Mouse (Mus musculus) lung, adult 2 months (tissue): Measurements from ENCODE around the gene Rpl23. TPM values are rescaled to one million over a fixed set of nuclear protein-coding genes. Genes with fewer than 3 reads are reported as not detected.

Experiments used
- DNase-seq: peaks from one replicate; pipeline ENCODE4 v3.0.0; 2022
- H3K4me1 ChIP-seq: fragments of 200-500 bp; 2 replicates; pipeline ENCODE4 v1.6.1; 2011; ENCODE audit warnings: low read length; ENCODE audit not compliant: control insufficient read depth, insufficient read depth
- H3K4me3 ChIP-seq: fragments of 200-500 bp; replicated peaks from 2 replicates; pipeline ENCODE3; 2011; ENCODE audit warnings: low read depth, mild to moderate bottlenecking, control low read depth, low read length; ENCODE audit errors: extremely low read depth
- CTCF ChIP-seq: fragments of 200-500 bp; IDR thresholded peaks from 2 replicates; pipeline ENCODE4 v1.5.1; 2011; ENCODE audit warnings: mild to moderate bottlenecking, low read length, control low read depth; ENCODE audit not compliant: insufficient read depth
- POLR2A ChIP-seq: fragments of 200-500 bp; IDR thresholded peaks from 2 replicates; pipeline ENCODE4 v1.6.1; 2011; ENCODE audit warnings: low read depth, mild to moderate bottlenecking, control low read depth, low read length, borderline replicate concordance; ENCODE audit errors: extremely low read depth
- WGBS: fragments of 180-500 bp; shearing (Covaris S2); methylation state at CpG from one replicate; pipeline ENCODE4 v1.1.7; 2018; 5-methylcytosine and 5-hydroxymethylcytosine counted together
- polyA plus RNA-seq: library from polyadenylated mRNA; depleted of rRNA; stranded (reverse); fragments of >200 nt; gene quantifications from 2 replicates; pipeline ENCODE4 v1.2.3, GENCODE M21; 2012

The Rpl23 gene
- polyA plus RNA-seq, 1 experiment = 95.5 TPM

DNA sequence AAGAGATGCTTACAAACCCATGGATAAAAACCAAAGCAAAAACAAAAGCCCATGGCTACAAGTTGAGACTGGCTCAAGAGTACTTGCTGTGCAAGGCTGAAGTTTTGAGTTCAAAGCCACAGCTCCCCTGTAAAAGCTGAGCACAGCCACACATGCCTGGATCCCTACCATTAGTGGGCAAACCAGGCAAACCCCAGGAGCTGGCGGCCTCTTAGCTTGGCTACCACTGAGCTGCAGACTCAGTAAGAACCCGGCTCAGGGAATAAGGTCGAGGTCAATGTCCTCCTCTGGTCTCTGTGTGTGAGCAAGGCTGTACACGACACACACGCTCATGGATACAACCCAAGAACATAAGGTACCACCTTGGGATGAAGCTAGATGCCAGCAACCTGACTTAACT lies 33.7 kb downstream of the Rpl23 start:
- no peak overlapping the region for H3K4me3 ChIP-seq
- peaks cover 4% of the 10 kb centered on the region for H3K4me1 ChIP-seq
- DNase-seq = no peak
- TF ChIP-seq POLR2A (no peak), CTCF (no peak)
- WGBS = 82% methylated on average over 5 of the region's 5 CpGs

DNA sequence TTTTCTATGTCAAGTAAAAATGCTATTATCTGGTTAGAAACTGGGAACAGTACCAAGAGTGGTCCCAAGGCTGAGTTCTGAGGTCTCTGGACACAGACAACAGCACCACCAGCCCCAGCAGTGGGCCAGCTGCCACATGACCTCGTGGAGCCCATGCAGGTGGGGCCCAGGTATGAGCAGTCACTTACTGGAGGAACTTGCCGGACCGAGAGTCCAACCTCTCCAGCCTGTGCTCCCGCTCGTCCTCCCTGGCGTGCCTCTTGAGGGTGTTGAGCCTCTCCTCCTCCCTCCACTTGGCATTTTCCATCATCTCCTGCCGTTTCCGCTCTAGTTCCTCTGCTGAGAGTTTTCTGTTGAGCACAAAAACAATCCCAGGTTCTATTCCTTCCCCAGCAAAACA lies 34.5 kb downstream of the Rpl23 start:
- 75% methylated on average over 8 of the region's 8 CpGs for WGBS
- DNase-seq = no peak
- TF ChIP-seq POLR2A (no peak), CTCF (no peak)
- Histone ChIP-seq H3K4me3 (no peak overlapping the region), H3K4me1 (peaks cover 5% of the 10 kb centered on the region)

DNA sequence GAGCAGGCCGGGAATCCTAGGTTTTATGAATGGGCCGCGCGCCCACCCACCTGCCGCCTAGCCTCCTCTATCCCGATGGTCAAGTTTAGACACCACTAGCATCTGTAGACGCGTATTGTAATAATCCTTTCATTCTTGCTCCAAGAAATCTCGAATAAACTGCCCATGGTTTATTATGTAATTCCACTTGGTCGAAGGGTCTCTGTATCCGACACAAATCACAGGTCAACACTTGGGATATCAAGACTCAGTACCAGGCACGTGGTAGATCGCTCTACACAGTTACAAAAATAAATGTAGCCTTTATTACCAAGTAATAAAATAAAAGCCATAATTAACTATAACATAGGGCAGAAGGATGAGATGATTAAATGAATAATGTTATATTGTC lies 36.9 kb downstream of the Rpl23 start:
- Histone ChIP-seq H3K4me1 (peaks cover 5% of the 10 kb centered on the region), H3K4me3 (peak overlapping the region; percentile 53)
- no peak for DNase-seq
- TF ChIP-seq CTCF (no peak), POLR2A (no peak)
- WGBS = 6% methylated on average over 13 of the region's 13 CpGs

DNA sequence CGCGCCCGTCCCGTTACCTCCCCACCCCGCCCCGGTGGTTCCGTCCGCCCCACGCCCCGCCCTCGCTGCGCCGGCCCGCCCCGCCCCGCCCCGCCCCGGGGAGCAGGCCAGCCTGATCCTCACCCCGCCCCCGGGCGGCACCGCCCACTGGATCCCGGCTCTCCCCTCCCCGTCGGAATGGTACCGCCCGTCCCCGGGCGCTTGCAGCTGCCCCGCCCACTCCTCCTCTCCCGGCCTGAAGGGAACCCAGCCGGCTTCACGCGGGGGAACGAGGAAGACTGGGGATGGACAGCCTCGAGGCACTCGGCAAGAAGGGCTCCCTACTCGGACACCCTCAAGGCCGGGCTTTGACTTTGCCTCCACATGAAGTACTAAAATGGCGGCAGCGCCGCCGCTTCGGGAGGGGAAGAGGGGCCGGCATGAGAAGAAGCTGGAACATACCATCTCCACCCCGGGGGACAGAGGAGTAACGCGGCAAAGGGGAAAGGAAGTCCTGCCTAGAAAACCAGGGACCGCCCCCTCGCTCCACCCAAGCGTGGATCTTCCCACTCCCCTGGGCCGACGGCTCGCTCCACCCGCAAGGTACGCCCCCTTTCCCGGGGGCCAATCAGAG lies 37.4 kb downstream of the Rpl23 start:
- Histone ChIP-seq H3K4me3 (peak overlapping the region; percentile 93), H3K4me1 (peaks cover 10% of the 10 kb centered on the region)
- TF ChIP-seq CTCF (no peak), POLR2A (0 out of 2 replicates have a peak, but pooled peaks have one; percentile 26)
- under 1% methylated on average over 48 of the region's 57 CpGs for WGBS
- DNase-seq = peak; percentile 99

DNA sequence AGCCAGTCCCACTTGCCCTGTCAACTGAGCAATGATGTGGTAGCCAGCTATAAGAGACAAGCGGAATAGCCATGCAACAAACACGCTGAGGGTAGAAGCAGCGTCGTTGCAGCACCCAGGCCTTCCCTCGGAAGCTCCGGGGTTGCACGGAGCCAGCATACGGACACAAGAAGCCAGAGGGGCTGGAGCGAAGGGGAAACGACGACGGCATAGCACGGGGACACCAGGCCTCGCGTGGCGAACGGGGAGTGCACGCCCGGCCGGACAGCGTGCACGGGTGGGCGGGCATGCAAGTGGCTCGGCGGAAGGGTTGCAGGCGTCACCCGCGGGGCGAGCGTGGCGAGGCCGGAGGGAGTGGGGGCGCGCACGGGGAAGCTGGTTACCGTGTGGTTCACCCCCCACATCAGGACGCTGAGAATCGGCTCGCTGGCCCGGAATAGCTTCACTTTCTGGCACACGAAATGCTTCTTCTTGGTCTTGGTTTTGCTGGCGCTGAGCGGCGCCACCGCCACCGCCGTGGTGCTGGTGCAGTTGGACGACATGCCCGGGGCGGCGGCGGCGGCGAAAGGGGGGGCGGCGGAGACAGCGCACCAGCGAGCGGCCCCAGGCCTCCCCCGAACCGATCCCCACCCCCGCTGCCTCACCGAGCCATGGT lies 38.0 kb downstream of the Rpl23 start, which contains the start of gene Pip4k2b:
Pip4k2b (minus strand) TSS at position 642 of the 655 bp plus-strand sequence.
- peak within 1 kb of the TSS; percentile 93 for H3K4me3 ChIP-seq
- WGBS = under 1% methylated on average over 62 of the region's 63 CpGs
- peaks cover 10% of the 10 kb centered on the region for H3K4me1 ChIP-seq
- no peak for DNase-seq
- no peak for TF ChIP-seq CTCF
- peak; percentile 7; the same call in 1 of the 2 replicates for TF ChIP-seq POLR2A

DNA sequence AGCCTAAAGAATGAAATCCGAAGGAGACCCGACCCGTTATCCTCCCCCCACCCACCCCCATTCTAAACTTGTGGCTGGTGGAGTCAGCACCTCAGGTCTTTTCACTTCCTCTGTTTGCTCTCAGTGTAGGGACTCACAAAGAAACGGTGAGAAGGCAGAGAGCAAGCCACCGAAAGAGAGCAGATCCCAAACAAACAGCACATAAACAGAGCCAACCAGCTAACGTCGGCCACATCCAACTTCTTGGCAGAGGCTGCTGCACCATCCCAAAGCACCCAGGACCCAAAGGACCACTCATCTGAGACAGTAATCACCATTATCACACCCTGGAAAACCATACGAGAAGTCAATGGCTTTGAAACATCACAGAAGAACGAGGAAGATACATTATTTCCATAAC lies 38.8 kb downstream of the Rpl23 start:
- peak; percentile 12 for DNase-seq
- TF ChIP-seq CTCF (no peak), POLR2A (no peak)
- 7% methylated on average over 9 of the region's 9 CpGs for WGBS
- H3K4me3 ChIP-seq = peak overlapping the region; percentile 93
- H3K4me1 ChIP-seq = peaks cover 10% of the 10 kb centered on the region

DNA sequence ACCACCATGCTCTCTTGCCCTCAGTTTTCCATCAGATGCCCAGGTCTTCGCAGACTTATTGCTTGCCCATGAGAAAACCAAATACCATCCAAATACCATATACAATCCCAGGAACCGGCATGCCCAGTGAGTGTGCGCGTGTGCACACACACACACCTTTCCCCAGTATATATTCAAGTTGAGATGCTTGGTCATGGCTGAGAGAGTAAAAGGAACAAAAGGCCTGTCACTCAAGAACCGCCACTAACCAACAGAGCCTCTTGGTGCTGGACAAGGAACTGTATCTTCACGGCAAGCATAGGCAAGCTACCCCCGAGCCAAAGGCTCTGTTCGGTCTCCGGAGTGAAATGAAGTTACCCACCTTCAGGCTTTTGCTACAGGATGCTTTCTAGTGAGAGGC lies 39.6 kb downstream of the Rpl23 start:
- peaks cover 10% of the 10 kb centered on the region for H3K4me1 ChIP-seq
- DNase-seq = no peak
- TF ChIP-seq POLR2A (no peak), CTCF (no peak)
- 80% methylated on average over 9 of the region's 9 CpGs for WGBS
- no peak overlapping the region for H3K4me3 ChIP-seq

DNA sequence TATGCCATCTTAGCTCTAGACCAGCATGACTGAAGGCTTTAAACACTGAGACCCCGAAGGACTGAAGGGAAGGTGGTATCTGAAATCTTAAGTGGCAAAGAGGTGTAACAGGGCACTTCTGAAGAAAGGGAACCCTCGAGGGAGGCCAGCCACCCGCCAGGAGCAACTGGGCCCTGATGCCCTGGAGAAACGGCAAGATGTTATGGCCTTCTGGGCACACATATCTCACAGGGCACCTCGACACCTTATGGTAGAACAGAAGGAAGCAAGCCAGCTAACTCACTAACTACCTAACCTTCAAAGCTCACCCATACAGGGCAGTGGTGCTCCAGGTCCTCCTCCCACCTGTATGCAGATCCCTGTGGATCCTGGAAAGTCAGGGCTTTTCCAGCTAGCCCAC lies 40.1 kb downstream of the Rpl23 start:
- Histone ChIP-seq H3K4me1 (peaks cover 10% of the 10 kb centered on the region), H3K4me3 (no peak overlapping the region)
- 81% methylated on average over 5 of the region's 5 CpGs for WGBS
- no peak for DNase-seq
- TF ChIP-seq CTCF = no peak
- no peak for TF ChIP-seq POLR2A

DNA sequence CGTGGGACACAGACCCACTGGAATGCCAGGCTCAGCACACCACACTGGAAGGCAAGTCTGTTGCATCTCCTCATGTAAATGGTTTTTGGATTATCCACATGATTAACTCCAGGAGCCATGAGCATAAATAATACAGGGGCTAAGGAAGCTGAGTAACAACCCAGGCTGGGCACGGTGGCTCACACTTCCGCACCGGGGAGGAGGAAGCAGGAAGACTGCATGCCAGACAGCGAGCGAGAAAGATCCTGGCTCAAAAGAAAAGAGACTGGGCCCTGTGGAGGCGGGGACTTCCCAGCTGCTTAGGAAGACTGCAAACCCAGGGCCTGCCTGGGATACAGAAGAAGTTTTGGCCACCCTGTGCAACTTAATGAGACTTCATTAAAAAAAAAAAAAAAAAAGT lies 42.0 kb downstream of the Rpl23 start:
- H3K4me1 ChIP-seq = peaks cover 10% of the 10 kb centered on the region
- 27% methylated on average over 7 of the region's 7 CpGs for WGBS
- no peak for TF ChIP-seq POLR2A
- no peak for TF ChIP-seq CTCF
- peak overlapping the region; percentile 20 for H3K4me3 ChIP-seq
- DNase-seq = no peak

DNA sequence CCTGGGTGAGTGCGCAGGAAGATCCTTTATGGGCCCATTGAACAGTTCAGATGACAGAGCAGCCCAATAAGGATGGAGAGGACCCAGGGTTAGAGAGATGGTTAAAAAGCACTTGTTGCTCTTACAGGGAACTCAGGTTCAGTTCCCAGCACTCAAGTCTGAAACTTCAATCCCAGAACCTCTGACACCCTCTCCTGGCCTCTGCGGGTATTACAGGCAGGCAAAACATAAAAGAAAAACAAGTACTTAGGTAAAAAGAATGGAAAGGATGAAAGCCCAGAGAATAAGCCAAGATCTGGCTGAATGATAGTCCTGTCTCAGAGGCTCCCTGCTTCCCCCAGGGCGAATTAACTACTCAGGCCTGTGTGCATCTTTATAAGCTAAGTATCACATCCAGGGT lies 43.1 kb downstream of the Rpl23 start:
- Histone ChIP-seq H3K4me1 (peaks cover 10% of the 10 kb centered on the region), H3K4me3 (no peak overlapping the region)
- 96% methylated on average over 3 of the region's 3 CpGs for WGBS
- no peak for DNase-seq
- TF ChIP-seq POLR2A = no peak
- peak; percentile 10; the same call in 1 of the 2 replicates for TF ChIP-seq CTCF

DNA sequence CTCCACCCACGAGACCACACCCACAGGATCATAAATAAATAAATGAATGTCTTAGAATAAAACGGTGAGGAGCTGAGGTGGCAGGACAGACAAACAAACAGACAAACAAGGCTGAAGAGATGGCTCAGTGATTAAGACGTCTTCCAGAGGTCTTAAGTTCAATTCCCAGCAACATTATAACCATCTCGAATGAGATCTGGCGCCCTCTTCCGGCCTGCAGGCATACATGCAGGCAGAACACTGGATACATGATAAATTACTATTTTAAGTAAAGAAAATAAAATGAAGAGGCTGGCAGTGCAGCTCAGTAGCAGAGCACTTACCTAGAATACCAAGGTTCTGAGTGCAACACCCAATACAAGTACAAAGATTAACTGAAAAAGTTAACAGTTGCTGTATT lies 43.5 kb downstream of the Rpl23 start:
- WGBS = 51% methylated on average over 6 of the region's 6 CpGs
- H3K4me3 ChIP-seq = no peak overlapping the region
- peaks cover 9% of the 10 kb centered on the region for H3K4me1 ChIP-seq
- TF ChIP-seq CTCF = peak; percentile 49
- TF ChIP-seq POLR2A = no peak
- no peak for DNase-seq
